Mouse (Mus musculus): Measurements from ENCODE around the gene Fam71f2.

The Fam71f2 gene

GRCm38 (mm10) chr6:29279293-29279692, at the start of gene Fam71f2:
TSS of gene Fam71f2 (plus strand) at chr6:29279593.
- DNase-seq: no peak

- DNase-seq: no peak
Measured at GRCm38 (mm10) chr6:29230386-29230785, 49.0 kb upstream of the Fam71f2 start.

DNA sequence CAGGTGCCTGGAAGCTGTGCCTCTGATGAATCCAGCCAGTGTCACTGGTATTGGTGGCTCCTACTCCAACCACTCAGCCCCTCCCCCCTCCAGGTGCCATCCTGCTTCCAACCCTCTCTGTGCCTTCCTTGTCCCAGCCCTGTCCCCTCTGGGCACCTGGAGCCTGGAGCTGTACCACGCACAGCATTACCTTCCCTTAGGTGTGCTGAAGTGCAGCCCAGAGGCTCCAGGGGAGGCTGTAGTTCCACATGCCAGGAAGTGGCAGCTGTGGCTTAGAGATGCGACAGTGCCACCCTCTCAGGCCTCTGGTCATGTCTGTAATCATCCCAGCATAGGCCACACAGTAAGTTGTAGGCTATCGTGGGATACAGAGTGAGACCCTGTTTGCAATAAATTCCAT, 47.6 kb upstream of the Fam71f2 start:
- DNase-seq: no peak

DNA sequence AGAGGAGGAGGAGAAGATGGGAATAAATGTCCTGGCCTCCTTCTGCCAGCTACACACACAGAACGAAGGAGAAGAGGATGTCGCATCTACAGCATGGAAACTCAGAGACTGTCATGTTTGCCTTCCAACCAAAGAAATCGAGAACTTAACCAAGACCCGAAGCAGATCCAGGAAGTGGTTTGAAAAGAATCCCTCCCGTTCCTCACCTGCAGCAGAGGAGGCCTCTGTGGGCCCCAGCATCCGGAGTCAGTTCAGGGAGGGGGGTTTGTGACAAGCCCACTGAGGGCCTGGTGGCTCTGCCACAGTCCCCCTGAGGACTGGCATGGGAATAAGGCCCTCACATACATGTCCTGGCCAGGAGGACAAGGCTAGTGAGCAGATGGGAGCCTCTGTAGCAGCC, 47.1 kb upstream of the Fam71f2 start:
- no peak for DNase-seq

- DNase-seq: no peak
Measured at GRCm38 (mm10) chr6:29233710-29234109, 45.7 kb upstream of the Fam71f2 start.

- no peak for DNase-seq
Measured at GRCm38 (mm10) chr6:29234272-29234671, 45.1 kb upstream of the Fam71f2 start.

DNA sequence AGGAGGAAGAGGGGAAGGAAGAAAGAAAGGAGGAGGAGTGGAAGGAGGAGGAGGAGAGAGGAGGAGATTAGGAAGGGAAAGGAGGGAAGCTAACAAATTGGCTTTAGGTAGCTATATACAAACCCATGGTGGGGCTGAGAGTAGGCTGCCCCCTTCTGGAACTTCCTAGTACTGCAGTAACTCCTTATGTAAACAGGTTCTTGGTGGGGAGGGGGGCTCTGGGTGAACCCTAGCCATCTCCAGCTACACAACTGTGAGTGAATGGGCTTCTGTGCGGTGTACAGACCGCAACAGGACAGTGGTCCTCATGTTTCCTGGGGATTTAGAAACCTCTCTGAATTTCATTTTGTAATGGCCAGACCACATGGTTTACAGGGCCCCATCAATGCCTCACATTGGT, 38.6 kb upstream of the Fam71f2 start:
- DNase-seq: peak; percentile 15

- DNase-seq: no peak
Measured at GRCm38 (mm10) chr6:29241697-29242096, 37.7 kb upstream of the Fam71f2 start.

GRCm38 (mm10) chr6:29242265-29242664, 37.1 kb upstream of the Fam71f2 start:
- no peak for DNase-seq

DNA sequence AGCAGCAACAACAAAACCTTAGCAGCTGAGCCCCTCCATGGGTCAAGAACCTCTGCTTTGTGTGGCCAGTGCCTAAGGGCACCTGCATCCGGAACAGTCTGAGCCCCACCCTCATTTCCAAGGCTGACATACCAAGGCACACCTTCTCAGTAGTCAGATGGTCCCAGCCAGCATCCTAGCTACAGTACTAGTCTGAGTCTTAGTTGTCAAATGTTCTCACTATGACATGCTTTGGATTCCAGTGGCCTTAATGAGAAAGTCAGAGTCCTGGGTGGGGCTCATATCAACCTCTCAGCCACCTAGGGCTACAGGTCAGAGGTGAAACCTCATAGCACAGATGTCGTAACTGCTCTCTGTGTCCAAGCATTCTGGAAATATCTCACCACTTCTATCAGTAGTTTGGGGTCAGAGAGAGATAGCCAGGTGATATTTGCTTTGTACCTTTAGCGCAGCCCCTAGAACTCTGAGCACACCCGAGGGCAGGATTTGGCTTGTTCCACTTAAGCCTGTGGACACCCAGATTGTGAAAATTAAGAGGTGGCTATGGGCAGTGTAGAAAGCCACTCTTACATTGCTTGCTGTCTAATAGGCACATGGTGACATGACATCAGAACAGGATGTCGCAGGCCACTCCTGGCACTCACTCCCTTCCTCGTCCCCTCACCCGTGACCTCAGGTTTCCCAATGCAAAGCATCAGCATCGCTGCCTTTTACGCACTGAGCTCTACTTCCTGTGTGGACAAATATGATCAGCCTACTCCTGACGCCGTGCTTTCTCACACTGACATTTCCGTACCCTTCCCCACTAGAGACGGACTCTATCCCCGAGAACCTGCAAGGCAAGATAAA, 33.9 kb upstream of the Fam71f2 start:
- no peak for DNase-seq

GRCm38 (mm10) chr6:29246183-29246582, 33.2 kb upstream of the Fam71f2 start:
- DNase-seq: no peak

DNA sequence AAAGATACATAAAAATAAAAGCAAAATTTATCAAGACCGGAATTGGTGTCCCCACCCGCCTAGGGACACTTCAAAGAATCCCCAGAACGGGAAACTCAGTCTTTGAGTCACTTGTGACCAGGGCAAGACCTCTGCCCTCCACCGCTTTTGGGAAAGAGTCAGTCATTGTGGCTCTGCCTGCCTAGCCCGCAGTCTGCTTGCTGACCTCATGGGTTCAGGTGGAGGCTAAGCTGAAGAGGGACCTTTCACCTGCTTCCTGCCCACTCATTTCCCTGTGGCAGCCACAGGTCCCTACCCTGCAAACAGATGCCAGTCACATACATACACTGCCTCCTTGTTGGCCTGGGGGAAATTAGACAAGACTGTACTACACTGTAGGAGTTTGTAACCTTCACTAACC, 32.8 kb upstream of the Fam71f2 start:
- no peak for DNase-seq

DNA sequence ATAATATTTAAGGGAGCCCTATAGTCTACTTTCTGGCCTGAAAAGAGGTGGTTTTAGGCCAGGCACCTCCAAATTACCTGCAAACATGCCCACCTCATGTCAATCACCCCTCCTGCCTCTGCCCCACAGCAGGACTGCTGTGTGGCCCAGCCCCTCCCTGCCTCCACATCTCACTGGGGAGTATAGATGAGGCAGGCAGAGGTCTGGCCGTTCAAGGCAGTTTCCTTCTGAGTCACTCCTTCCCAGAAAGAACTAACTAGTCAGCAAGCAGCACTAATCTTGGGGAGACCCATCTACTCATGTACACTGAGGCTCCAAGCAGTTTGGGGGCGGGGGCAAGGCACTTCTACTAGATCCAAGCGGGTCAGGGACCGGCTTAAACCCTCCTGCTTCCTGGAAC, 32.3 kb upstream of the Fam71f2 start:
- no peak for DNase-seq

- DNase-seq: no peak
Measured at GRCm38 (mm10) chr6:29259418-29259817, 20.0 kb upstream of the Fam71f2 start.

DNA sequence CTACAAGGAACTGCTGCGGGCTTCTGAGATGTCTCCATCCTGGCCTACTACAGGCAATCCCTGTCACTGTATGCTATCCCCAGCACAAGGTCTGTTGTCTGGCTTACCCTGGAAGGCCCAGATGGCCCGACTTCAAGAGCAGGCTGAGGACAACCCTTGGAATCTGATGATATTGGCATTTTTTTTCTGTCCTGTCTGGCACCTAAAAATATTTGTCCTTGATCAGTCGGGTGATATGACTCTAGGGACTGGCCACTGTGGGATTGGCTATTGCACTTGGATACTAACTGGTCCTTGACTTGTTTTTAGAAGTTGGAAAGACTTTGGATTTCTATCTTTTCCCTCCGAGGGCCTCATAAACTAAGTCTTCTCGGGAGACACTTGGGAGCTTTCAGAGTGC, 17.6 kb upstream of the Fam71f2 start:
- no peak for DNase-seq

- peak; percentile 69 for DNase-seq
Measured at GRCm38 (mm10) chr6:29263650-29264455, 15.5 kb upstream of the Fam71f2 start.

- no peak for DNase-seq
Measured at GRCm38 (mm10) chr6:29264456-29264781, 15.0 kb upstream of the Fam71f2 start.

- no peak for DNase-seq
Measured at GRCm38 (mm10) chr6:29266936-29267335, 12.5 kb upstream of the Fam71f2 start.

GRCm38 (mm10) chr6:29269006-29269668, 10.3 kb upstream of the Fam71f2 start:
- no peak for DNase-seq

DNA sequence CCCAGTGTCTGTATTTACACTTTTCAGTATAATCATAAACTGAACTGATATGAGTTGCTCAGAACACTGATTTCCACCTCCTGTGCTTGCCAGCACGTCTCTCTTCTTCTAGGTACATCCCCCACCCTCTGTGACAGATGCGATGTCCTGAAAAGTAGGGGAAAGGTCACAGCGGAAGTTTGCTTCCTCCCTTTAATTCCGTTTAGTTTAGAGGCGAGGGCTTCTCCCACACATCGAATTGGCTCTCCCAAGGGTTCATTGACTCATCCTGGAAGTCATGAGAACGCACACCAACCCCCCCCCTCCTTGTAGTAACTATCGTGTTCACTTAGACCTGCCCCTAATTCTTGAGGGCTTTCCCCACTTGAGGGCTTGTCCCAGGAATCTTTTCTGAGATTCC, 8.4 kb upstream of the Fam71f2 start:
- no peak for DNase-seq

GRCm38 (mm10) chr6:29272312-29273072, 6.9 kb upstream of the Fam71f2 start, which contains the start of gene Hilpda:
TSS of gene Hilpda (plus strand) at chr6:29272488.
- peak; percentile 92 for DNase-seq

DNA sequence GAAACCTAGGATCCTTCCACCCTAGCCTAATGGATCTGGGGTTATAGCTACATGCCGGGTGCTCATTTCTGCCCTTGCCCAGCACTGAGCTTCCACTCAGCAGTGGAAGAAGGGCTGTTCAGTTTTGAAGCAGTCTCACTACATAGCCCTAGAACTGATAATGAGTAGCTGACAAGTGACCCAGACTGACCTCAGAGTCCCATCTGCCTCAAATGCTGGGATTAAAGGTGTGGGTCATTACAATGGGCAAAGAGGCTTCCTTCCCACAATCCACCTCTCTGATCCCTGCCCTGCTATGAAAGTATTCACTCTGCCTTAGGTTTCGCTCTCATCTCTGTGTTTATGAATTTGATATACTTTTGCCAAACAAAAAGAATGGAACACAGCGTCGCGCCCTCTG, 2.6 kb upstream of the Fam71f2 start:
- DNase-seq: no peak
